Mouse (Mus musculus) embryo, embryonic 10 days (tissue): ENCODE results near the gene Mex3a.

Experiments
- DNase-seq: peaks from one replicate; pipeline ENCODE4 v3.0.0-alpha.2; 2015; ENCODE audit warnings: low spot score

Mex3a gene

DNA sequence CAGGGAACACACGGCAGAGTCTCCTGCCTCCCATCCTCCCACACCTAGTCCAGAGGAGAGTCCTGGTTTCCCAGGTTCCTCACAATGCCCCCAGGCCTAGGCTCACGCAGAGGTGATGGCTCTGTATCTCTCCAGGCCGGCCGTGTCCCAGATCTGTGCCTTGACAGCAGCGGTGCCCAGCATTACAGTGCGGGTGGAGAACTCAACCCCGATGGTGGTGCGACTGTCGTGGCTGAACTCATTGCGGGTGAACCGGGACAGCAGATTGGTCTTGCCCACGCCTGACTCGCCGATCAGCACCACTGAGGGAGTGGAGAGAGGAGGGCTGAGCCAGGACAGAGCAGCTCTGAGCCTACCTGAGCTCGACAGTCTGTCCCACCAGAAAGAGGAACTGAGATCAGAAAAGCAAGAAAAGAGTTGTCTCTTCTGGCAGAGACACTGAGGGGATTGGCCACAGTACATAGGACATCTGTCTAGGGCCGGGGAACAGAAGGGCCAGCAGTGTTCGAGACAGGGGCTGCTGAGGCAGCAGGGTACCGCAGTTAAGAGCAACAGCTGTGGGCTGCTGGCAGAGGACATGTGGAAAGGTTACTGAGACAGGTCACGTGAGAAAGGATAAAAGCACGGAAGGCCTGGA lies 12.9 kb downstream of the Mex3a start:
- no peak for DNase-seq

DNA sequence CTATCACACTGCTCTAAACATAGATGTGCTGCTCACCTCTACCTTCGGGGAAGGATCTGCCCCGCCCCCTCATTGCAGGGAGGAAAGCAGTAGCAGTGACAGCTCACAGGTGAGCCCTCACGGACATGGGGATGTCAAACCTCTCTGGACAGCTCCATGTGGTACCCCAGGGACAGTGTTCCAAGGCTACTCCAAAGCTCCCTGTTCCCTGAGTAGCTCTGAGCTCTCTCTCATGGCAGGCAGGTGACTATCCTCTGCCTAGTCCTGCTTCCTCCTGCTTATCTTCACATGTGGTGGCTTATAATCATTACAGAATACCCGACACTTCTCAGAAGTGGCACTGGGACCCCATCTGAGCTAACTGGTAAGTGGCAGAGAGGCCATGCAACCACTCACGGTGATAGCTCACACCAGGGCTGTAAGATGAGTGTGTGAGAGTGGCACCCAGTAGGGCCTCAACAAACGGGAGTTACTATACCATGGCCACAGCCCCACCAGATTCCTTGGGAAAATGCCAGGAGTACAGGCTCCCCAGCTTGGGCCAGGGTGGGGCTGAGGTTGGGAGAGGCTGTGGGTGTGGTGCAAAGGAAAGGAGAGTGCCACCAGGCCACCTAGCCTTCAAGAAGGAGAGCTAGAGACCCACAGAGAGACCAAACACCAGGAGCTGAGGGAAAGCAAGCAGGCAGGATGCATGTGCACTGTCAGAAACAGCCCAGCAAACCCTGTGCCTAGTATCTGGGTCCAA lies 14.7 kb downstream of the Mex3a start:
- no peak for DNase-seq

GRCm38 (mm10) chr3:88548180-88548917 lies 16.2 kb downstream of the Mex3a start, which contains the start of gene Rab25:
Gene Rab25, minus strand, starts transcription at chr3:88548300.
- no peak for DNase-seq

- no peak for DNase-seq
Observed at GRCm38 (mm10) chr3:88551586-88551985, 19.4 kb downstream of the Mex3a start.

GRCm38 (mm10) chr3:88552082-88552645 lies 20.0 kb downstream of the Mex3a start:
- DNase-seq, result no peak

DNA sequence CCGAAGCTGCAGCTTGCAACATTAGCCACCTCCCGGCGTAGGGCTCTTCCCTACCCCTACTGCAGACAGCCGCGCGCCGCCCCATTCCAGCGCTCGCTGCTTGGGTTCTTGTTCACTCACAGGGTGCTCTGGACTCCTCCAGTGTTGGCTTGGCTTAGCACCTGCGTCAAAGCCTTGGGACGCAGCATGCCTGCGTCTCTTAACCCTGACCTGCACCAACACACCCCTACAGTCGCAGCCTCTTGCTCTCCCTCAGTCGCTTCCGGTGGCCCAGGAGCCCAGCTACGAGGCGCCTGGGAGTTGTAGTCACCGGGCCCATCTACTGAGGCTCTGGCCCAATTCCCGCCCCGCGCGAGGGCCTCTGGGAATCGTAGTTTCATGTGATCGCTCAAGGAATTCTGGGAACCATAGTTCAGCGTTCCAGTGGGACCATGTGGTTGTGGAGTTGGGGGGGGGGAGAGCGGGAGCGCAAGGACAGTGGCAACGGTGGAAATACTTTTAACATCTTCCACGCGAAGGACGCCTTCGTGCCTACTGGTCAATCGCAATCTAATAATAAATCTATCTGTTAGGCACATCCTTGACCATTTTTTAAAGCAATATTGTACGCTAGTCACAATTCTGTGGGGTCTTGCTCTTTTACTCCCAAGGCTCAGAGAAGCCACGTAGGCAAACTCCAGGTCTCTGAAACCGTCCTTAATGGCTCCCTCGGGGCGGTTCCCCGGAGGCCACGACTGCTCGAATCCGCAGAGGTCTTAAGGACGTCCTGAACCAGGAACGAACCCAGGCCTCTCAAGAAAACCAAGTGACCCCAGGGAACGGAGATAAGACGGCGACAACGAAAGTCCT lies 20.7 kb downstream of the Mex3a start, which contains the start of gene Lamtor2:
Gene Lamtor2, minus strand, starts transcription at position 399 of the 849 bp plus-strand sequence.
- peak; percentile 99 for DNase-seq

GRCm38 (mm10) chr3:88553525-88553879 lies 21.3 kb downstream of the Mex3a start, which contains the start of gene Ubqln4:
Gene Ubqln4, plus strand, starts transcription at chr3:88553758.
- DNase-seq, result peak; percentile 85

- DNase-seq, result peak; percentile 66
Observed at GRCm38 (mm10) chr3:88553880-88554586, 21.8 kb downstream of the Mex3a start.

- DNase-seq, result no peak
Observed at GRCm38 (mm10) chr3:88555069-88555605, 22.9 kb downstream of the Mex3a start.

- no peak for DNase-seq
Observed at GRCm38 (mm10) chr3:88555731-88556130, 23.5 kb downstream of the Mex3a start.

GRCm38 (mm10) chr3:88556616-88557015 lies 24.4 kb downstream of the Mex3a start:
- no peak for DNase-seq

- no peak for DNase-seq
Observed at GRCm38 (mm10) chr3:88559596-88559995, 27.4 kb downstream of the Mex3a start.

DNA sequence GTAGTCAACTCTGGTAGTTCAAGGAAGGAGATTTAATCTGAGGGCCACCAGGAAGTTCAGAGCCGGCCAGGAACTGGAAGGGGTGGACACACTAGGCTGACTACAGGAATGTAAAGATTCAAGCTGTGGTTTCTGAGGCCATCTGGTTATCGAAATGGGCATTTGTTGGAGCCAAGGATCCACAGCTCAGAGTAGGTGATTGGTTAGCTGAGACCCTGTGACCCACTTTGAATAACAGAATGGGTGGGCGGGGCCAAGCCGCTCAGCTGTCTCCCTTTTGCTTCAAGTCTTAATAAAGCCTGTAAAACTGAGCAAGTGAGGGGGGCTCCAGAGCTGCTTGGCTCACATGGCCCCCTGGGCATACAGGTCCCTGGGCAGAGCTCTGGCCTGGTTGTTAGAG lies 29.8 kb downstream of the Mex3a start:
- DNase-seq, result no peak

DNA sequence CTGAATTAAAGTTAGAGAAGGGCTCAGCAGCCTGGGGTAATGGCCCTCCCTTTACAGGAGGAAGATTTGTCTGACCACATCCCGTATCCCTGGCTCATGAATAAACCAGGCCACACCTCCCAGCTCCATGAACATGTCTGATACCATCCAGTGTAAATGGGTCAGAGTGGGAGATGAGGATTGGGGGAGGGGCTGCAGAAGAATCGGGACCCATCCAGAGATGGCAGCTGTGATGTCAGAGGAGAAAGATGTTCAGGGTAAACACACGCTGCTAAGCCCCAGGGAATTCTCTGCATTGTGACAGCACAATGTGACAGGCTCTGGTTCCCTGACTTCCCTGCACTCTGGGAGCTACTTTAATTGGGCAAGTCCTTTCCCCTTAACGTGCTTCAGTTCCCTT lies 31.2 kb downstream of the Mex3a start:
- no peak for DNase-seq

- no peak for DNase-seq
Observed at GRCm38 (mm10) chr3:88563966-88564365, 31.8 kb downstream of the Mex3a start.

DNA sequence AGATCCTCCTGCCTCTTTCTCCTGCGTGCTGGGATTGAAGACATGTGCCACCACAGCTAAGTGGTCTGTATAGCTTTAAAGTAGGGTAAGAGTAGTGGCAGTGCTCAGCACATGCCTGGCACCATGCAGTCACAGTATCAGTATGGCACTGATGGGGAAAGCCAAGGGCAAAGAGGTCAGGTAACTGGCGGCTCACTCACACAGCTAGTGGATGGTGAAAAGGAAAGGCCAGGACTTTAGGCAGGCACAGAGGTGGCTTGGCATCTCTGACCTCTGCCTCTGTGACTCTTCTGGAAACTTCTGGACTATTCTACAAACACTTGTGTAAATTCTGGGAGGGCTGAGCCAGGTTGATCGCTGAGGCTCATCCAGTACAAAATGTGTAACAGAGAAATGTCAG lies 33.9 kb downstream of the Mex3a start:
- no peak for DNase-seq

DNA sequence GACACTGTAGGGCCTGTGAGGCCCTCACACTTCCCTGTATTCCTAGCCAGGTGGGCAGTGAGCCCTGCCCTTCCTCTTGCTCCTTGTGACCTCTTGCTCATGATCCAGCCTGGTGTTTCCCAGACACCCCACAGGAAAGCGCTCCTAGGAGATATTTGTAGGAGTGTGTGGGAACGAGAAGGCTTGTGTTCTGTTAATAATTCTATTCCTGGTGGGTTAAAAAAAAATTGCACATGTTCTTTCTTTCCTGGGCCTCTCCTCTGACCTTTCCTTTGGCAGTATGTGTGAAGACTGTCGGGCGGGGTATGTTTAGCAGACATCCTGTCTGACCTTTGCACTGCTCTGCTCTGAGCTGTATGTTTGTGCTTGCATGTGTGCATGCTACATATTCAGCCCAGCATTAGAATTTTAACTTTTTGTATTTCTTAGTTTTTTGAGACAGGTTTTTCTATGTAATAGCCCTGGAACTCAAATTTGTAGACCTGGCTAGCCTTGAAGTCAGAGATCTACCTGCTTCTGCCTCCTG lies 34.4 kb downstream of the Mex3a start:
- no peak for DNase-seq

GRCm38 (mm10) chr3:88567892-88568291 lies 35.7 kb downstream of the Mex3a start:
- DNase-seq, result no peak

GRCm38 (mm10) chr3:88568615-88569014 lies 36.4 kb downstream of the Mex3a start:
- DNase-seq, result no peak

DNA sequence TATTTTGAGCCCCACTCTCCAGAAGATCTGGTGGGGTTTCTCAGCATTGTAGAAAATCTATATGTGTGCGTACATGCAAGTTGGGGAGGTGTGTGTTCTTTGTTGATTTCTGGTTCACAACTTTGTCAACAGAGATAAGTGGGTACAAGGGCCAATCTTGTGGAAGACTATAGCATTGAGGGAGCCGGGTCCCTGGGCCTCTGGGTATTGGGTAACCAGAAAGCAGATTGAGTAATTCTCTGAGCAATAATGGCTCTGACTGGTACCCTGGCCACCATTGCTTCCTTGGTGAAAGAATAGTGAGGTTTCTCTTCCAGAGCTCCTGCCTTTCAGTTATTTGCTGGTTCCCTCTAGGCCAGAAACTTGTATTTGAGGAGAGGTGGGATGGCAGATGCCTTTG lies 36.9 kb downstream of the Mex3a start:
- DNase-seq, result no peak
